Mouse (Mus musculus) lung, embryonic 16.5 days (tissue): ENCODE measurements around the gene Pcgf5. TPM values are rescaled to one million over a fixed set of nuclear protein-coding genes. Genes with fewer than 3 reads are reported as not detected.
"Not testable (repeated sequence)": the region's sequence is repeated elsewhere in the genome, so short reads cannot be mapped to it uniquely, and the experiment has no call there.

ENCODE experiments used
- ATAC-seq: fragments of 200-750 bp; cut with Nextera tagmentation; 2 replicates; pipeline ENCODE4 v1.8.0; 2017; ENCODE audit warnings: low read depth, mild to moderate bottlenecking, moderate library complexity
- H3K27ac ChIP-seq: fragments of 300-500 bp; sonication (generic); 2 replicates; pipeline ENCODE4 v1.5.1; 2014; ENCODE audit warnings: mild to moderate bottlenecking, control low read depth, low read length
- H3K27me3 ChIP-seq: fragments of 300-500 bp; sonication (generic); 2 replicates; pipeline ENCODE4 v1.6.1; 2014; ENCODE audit warnings: low read depth, low read length, mixed read lengths; ENCODE audit not compliant: control insufficient read depth, insufficient read depth
- H3K36me3 ChIP-seq: fragments of 300-500 bp; sonication (generic); 2 replicates; pipeline ENCODE4 v1.6.1; 2014; ENCODE audit warnings: low read length; ENCODE audit not compliant: control insufficient read depth, insufficient read depth
- H3K4me1 ChIP-seq: fragments of 300-500 bp; sonication (generic); replicated peaks from 2 replicates; pipeline ENCODE4 v1.6.1; 2014; ENCODE audit warnings: low read length, mixed read lengths; ENCODE audit not compliant: control insufficient read depth, insufficient read depth
- H3K4me2 ChIP-seq: fragments of 300-500 bp; sonication (generic); 2 replicates; pipeline ENCODE4 v1.6.1; 2014; ENCODE audit warnings: low read depth, low read length, control low read depth
- H3K4me3 ChIP-seq: fragments of 300-500 bp; sonication (generic); 2 replicates; pipeline ENCODE4 v1.5.1; 2014; ENCODE audit warnings: mild to moderate bottlenecking, low read length, control low read depth
- H3K9ac ChIP-seq: fragments of 300-500 bp; sonication (generic); 2 replicates; pipeline ENCODE4 v1.6.1; 2014; ENCODE audit warnings: low read length, control low read depth
- H3K9me3 ChIP-seq: fragments of 300-500 bp; sonication (generic); 2 replicates; pipeline ENCODE4 v1.6.1; 2016; ENCODE audit warnings: low read length; ENCODE audit not compliant: control insufficient read depth
- WGBS: fragments of 180-500 bp; shearing (Covaris S2); extraction: QIAGEN DNeasy Blood & Tissue Kit; methylation state at CpG from one replicate; pipeline ENCODE4 v1.1.7; 2014; 5-methylcytosine and 5-hydroxymethylcytosine counted together
- polyA plus RNA-seq: library from polyadenylated mRNA; unstranded; fragments of >200 nt; fragmentation: Nextera tagmentation; extraction: Ambion mirVana; gene quantifications from 2 replicates; pipeline ENCODE4 v1.2.1, GENCODE M21; 2015

Gene Pcgf5
- polyA plus RNA-seq, 1 experiment from 2014 or later = 15.4 TPM

GRCm38 (mm10) chr19:36450997-36451608 is 103.0 kb downstream of the Pcgf5 start:
- no peak for ATAC-seq
- Histone ChIP-seq H3K36me3 (no peaks in the 10 kb centered on the region), H3K4me3 (no peak overlapping the region), H3K9ac (no peak overlapping the region), H3K4me1 (no peaks in the 10 kb centered on the region), H3K27ac (no peak overlapping the region), H3K9me3 (no peaks in the 10 kb centered on the region; the same call in 1 of the 2 replicates), H3K27me3 (no peaks in the 10 kb centered on the region), H3K4me2 (no peak overlapping the region)
- 80% methylated on average over 3 of the region's 3 CpGs for WGBS

GRCm38 (mm10) chr19:36451731-36452130 is 103.6 kb downstream of the Pcgf5 start:
- WGBS = 24% methylated on average over 5 of the region's 5 CpGs
- ATAC-seq = no peak

DNA sequence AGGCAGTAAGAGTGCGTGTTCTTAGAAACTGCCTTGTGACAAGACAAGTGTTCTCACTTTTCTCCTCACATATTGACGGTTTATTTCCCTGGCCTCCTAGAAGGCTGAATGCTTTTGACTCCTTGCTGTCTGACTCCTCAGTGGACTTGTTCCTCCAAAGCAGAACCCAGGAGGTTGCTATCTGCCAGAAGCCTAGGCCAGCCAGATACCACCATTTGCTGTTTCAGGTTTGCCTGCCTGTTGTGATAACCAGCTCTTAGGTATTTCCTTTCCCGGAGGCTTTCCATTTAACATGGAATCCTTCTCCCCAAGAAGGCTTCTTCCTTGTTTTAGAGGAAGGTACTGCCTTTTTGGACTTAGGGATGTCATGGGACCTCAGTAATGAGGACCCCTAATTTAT is 104.1 kb downstream of the Pcgf5 start:
- H3K4me2 ChIP-seq, H3K4me3 ChIP-seq, H3K36me3 ChIP-seq, H3K27me3 ChIP-seq, H3K27ac ChIP-seq, H3K9me3 ChIP-seq, H3K9ac ChIP-seq, ATAC-seq, H3K4me1 ChIP-seq: not testable (repeated sequence)
- 58% methylated on average over 3 of the region's 3 CpGs for WGBS

More at GRCm38 (mm10) chr19:36451731-36452130, 103.6 kb downstream of the Pcgf5 start:
- H3K27me3 ChIP-seq = no peaks in the 10 kb centered on the region
- no peaks in the 10 kb centered on the region for H3K36me3 ChIP-seq
- H3K9me3 ChIP-seq = no peaks in the 10 kb centered on the region; the same call in 1 of the 2 replicates
- H3K4me1 ChIP-seq = no peaks in the 10 kb centered on the region
- no peak overlapping the region for H3K9ac ChIP-seq
- H3K4me3 ChIP-seq = no peak overlapping the region
- H3K4me2 ChIP-seq = no peak overlapping the region
- H3K27ac ChIP-seq = no peak overlapping the region

- no peaks in the 10 kb centered on the region for H3K27me3 ChIP-seq
- ATAC-seq = no peak
- no peaks in the 10 kb centered on the region for H3K4me1 ChIP-seq
- H3K9ac ChIP-seq = no peak overlapping the region
- H3K36me3 ChIP-seq = no peaks in the 10 kb centered on the region
- no peak overlapping the region for H3K4me3 ChIP-seq
- H3K27ac ChIP-seq = no peak overlapping the region
- no peak overlapping the region for H3K4me2 ChIP-seq
- 75% methylated on average over 4 of the region's 4 CpGs for whole genome bisulfite sequencing
- no peaks in the 10 kb centered on the region; the same call in 1 of the 2 replicates for H3K9me3 ChIP-seq
These were observed 105.3 kb downstream of the Pcgf5 start for GRCm38 (mm10) chr19:36453451-36453850.

- H3K4me3 ChIP-seq = no peak overlapping the region
- H3K27ac ChIP-seq = no peak overlapping the region
- no peaks in the 10 kb centered on the region for H3K27me3 ChIP-seq
- no peaks in the 10 kb centered on the region for H3K4me1 ChIP-seq
- no peaks in the 10 kb centered on the region for H3K36me3 ChIP-seq
- ATAC-seq = no peak
- H3K9ac ChIP-seq = no peak overlapping the region
- no peak overlapping the region for H3K4me2 ChIP-seq
- 14% methylated on average over 6 of the region's 6 CpGs for WGBS
- no peaks in the 10 kb centered on the region for H3K9me3 ChIP-seq
These were observed 122.0 kb downstream of the Pcgf5 start for GRCm38 (mm10) chr19:36470106-36470505.

GRCm38 (mm10) chr19:36471325-36471724 is 123.2 kb downstream of the Pcgf5 start:
- ATAC-seq = no peak

DNA sequence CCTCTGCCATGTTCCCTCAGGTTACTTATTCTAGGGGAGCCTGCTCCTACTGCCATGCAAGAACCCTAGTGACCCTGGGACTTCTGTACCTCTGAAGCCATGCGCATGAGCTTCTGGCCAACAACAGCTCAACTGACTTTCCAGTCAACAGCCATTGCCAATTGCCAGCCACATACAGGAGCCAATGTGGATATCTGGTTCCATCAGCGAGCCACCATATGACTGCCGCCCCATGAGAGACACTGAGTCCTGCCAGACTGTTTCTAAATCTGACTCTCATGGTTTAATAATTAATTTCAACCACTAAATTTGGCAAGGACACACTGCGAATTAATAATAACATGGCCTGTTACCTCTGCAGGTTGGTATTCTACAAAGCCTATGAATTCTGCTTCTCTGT is 128.5 kb downstream of the Pcgf5 start:
- Histone ChIP-seq H3K9ac (no peak overlapping the region), H3K9me3 (no peaks in the 10 kb centered on the region), H3K27ac (no peak overlapping the region), H3K36me3 (no peaks in the 10 kb centered on the region), H3K4me2 (no peak overlapping the region), H3K4me3 (no peak overlapping the region), H3K27me3 (no peaks in the 10 kb centered on the region), H3K4me1 (no peaks in the 10 kb centered on the region)
- ATAC-seq = no peak
- 85% methylated on average over 4 of the region's 4 CpGs for WGBS

More at GRCm38 (mm10) chr19:36471325-36471724, 123.2 kb downstream of the Pcgf5 start:
- Histone ChIP-seq H3K36me3 (no peaks in the 10 kb centered on the region), H3K9ac (no peak overlapping the region), H3K27ac (no peak overlapping the region), H3K4me1 (no peaks in the 10 kb centered on the region), H3K4me3 (no peak overlapping the region), H3K27me3 (no peaks in the 10 kb centered on the region), H3K4me2 (no peak overlapping the region), H3K9me3 (no peaks in the 10 kb centered on the region)
- 74% methylated on average over 3 of the region's 3 CpGs for WGBS

GRCm38 (mm10) chr19:36477151-36477550 is 129.0 kb downstream of the Pcgf5 start:
- H3K27ac ChIP-seq = no peak overlapping the region
- no peak overlapping the region for H3K4me3 ChIP-seq
- H3K36me3 ChIP-seq = no peaks in the 10 kb centered on the region
- ATAC-seq = no peak
- no peaks in the 10 kb centered on the region for H3K9me3 ChIP-seq
- H3K27me3 ChIP-seq = no peaks in the 10 kb centered on the region
- 40% methylated on average over 9 of the region's 9 CpGs for WGBS
- no peak overlapping the region for H3K9ac ChIP-seq
- H3K4me2 ChIP-seq = no peak overlapping the region; the same call in 1 of the 2 replicates
- no peaks in the 10 kb centered on the region for H3K4me1 ChIP-seq

GRCm38 (mm10) chr19:36477684-36478083 is 129.6 kb downstream of the Pcgf5 start:
- H3K4me3 ChIP-seq = no peak overlapping the region
- H3K9ac ChIP-seq = no peak overlapping the region

More at GRCm38 (mm10) chr19:36477684-36478083, 129.6 kb downstream of the Pcgf5 start:
- Histone ChIP-seq H3K9me3 (no peaks in the 10 kb centered on the region), H3K27me3 (no peaks in the 10 kb centered on the region), H3K4me2 (no peak overlapping the region; the same call in 1 of the 2 replicates), H3K27ac (no peak overlapping the region), H3K4me1 (no peaks in the 10 kb centered on the region), H3K36me3 (no peaks in the 10 kb centered on the region)
- WGBS = 52% methylated on average over 5 of the region's 5 CpGs
- ATAC-seq = no peak
